Mouse (Mus musculus) liver, embryonic 16.5 days (tissue): ENCODE data around the gene Hist1h3e. TPM values are rescaled to one million over a fixed set of nuclear protein-coding genes. Genes with fewer than 3 reads are reported as not detected.
A peak's percentile ranks its signal among the peaks of the same experiment; 100 is the strongest.

Source experiments
- ATAC-seq: fragments of 200-750 bp; cut with Nextera tagmentation; 2 replicates; pipeline ENCODE4 v1.8.0; 2017; ENCODE audit warnings: low read depth, mild to moderate bottlenecking, moderate number of reproducible peaks, moderate library complexity
- H3K27ac ChIP-seq: fragments of 300-500 bp; sonication (generic); 2 replicates; pipeline ENCODE4 v1.5.1; 2014; ENCODE audit warnings: mild to moderate bottlenecking, low read length
- H3K27me3 ChIP-seq: fragments of 300-500 bp; sonication (generic); 2 replicates; pipeline ENCODE4 v1.6.1; 2014; ENCODE audit warnings: low read depth, low read length, mixed read lengths; ENCODE audit not compliant: control insufficient read depth, insufficient read depth
- H3K36me3 ChIP-seq: fragments of 300-500 bp; sonication (generic); 2 replicates; pipeline ENCODE4 v1.6.1; 2014; ENCODE audit warnings: mild to moderate bottlenecking; ENCODE audit not compliant: control insufficient read depth, insufficient read depth
- H3K4me1 ChIP-seq: fragments of 300-500 bp; sonication (generic); 2 replicates; pipeline ENCODE4 v1.6.1; 2014; ENCODE audit warnings: low read depth, low read length, mixed read lengths; ENCODE audit not compliant: control insufficient read depth
- H3K4me2 ChIP-seq: fragments of 300-500 bp; sonication (generic); 2 replicates; pipeline ENCODE4 v1.6.1; 2014; ENCODE audit warnings: low read depth, low read length, mixed read lengths
- H3K4me3 ChIP-seq: fragments of 300-500 bp; sonication (generic); 2 replicates; pipeline ENCODE4 v1.5.1; 2014; ENCODE audit warnings: low read depth, mild to moderate bottlenecking, low read length
- H3K9ac ChIP-seq: fragments of 300-500 bp; sonication (generic); 2 replicates; pipeline ENCODE4 v1.6.1; 2014; ENCODE audit warnings: low read depth, low read length
- H3K9me3 ChIP-seq: fragments of 300-500 bp; sonication (generic); replicated peaks from 2 replicates; pipeline ENCODE4 v1.6.1; 2016; ENCODE audit warnings: low read length; ENCODE audit not compliant: control insufficient read depth
- WGBS: fragments of 180-500 bp; shearing (Covaris S2); extraction: QIAGEN DNeasy Blood & Tissue Kit; methylation state at CpG from one replicate; pipeline ENCODE4 v1.1.7; 2014; ENCODE audit not compliant: insufficient replicate concordance; 5-methylcytosine and 5-hydroxymethylcytosine counted together
- polyA plus RNA-seq: library from polyadenylated mRNA; unstranded; fragments of >200 nt; fragmentation: Nextera tagmentation; extraction: Ambion mirVana; gene quantifications from 2 replicates; pipeline ENCODE4 v1.2.1, GENCODE M21; 2015

Hist1h3e gene
- polyA plus RNA-seq, 1 experiment from 2014 or later, result 4.2 TPM

- Histone ChIP-seq H3K4me1 (peaks cover 20% of the 10 kb centered on the region), H3K27ac (peak overlapping the region; percentile 96), H3K27me3 (no peaks in the 10 kb centered on the region), H3K9me3 (no peaks in the 10 kb centered on the region), H3K4me3 (peak overlapping the region; percentile 65), H3K36me3 (no peaks in the 10 kb centered on the region), H3K9ac (peak overlapping the region; percentile 78), H3K4me2 (peak overlapping the region; percentile 64)
- WGBS, result 0% methylated on average over 20 of the region's 20 CpGs
- no peak for ATAC-seq
Observed at GRCm38 (mm10) chr13:23530181-23530900, 31.8 kb downstream of the Hist1h3e start.

GRCm38 (mm10) chr13:23529480-23530165, 32.5 kb downstream of the Hist1h3e start:
- Histone ChIP-seq H3K9ac (peak overlapping the region; percentile 78), H3K9me3 (no peaks in the 10 kb centered on the region), H3K27ac (peak overlapping the region; percentile 96), H3K27me3 (no peaks in the 10 kb centered on the region), H3K36me3 (no peaks in the 10 kb centered on the region), H3K4me2 (peak overlapping the region; percentile 64), H3K4me1 (peaks cover 23% of the 10 kb centered on the region), H3K4me3 (peak overlapping the region; percentile 65)
- WGBS, result 18% methylated on average over 2 of the region's 2 CpGs
- no peak for ATAC-seq

GRCm38 (mm10) chr13:23529005-23529404, 33.2 kb downstream of the Hist1h3e start:
- Histone ChIP-seq H3K9me3 (no peaks in the 10 kb centered on the region), H3K27me3 (no peaks in the 10 kb centered on the region), H3K27ac (no peak overlapping the region), H3K9ac (no peak overlapping the region), H3K4me1 (peaks cover 25% of the 10 kb centered on the region), H3K4me3 (no peak overlapping the region), H3K36me3 (no peaks in the 10 kb centered on the region), H3K4me2 (no peak overlapping the region)
- ATAC-seq, result no peak
- WGBS, result 79% methylated on average over 5 of the region's 5 CpGs

- no peaks in the 10 kb centered on the region for H3K36me3 ChIP-seq
- no peaks in the 10 kb centered on the region for H3K27me3 ChIP-seq
- no peak for ATAC-seq
- no peak overlapping the region for H3K27ac ChIP-seq
- peak overlapping the region; percentile 55 for H3K4me3 ChIP-seq
- peak overlapping the region; percentile 47; the same call in 1 of the 2 replicates for H3K9ac ChIP-seq
- under 1% methylated on average over 17 of the region's 17 CpGs for WGBS
- H3K4me1 ChIP-seq, result peaks cover 16% of the 10 kb centered on the region
- H3K9me3 ChIP-seq, result no peaks in the 10 kb centered on the region
- H3K4me2 ChIP-seq, result peak overlapping the region; percentile 68
Observed at GRCm38 (mm10) chr13:23526312-23526711, 35.9 kb downstream of the Hist1h3e start.

GRCm38 (mm10) chr13:23525901-23526300, 36.3 kb downstream of the Hist1h3e start:
- 1% methylated on average over 10 of the region's 10 CpGs for WGBS
- H3K4me1 ChIP-seq, result peaks cover 16% of the 10 kb centered on the region
- peak overlapping the region; percentile 56 for H3K4me2 ChIP-seq
- no peaks in the 10 kb centered on the region for H3K27me3 ChIP-seq
- H3K9ac ChIP-seq, result 0 out of 2 replicates have a peak overlapping the region, but pooled peaks have one; percentile 9
- ATAC-seq, result no peak
- H3K27ac ChIP-seq, result no peak overlapping the region; the same call in 1 of the 2 replicates
- no peaks in the 10 kb centered on the region for H3K36me3 ChIP-seq
- no peaks in the 10 kb centered on the region for H3K9me3 ChIP-seq
- H3K4me3 ChIP-seq, result peak overlapping the region; percentile 40

GRCm38 (mm10) chr13:23524654-23525053, 37.5 kb downstream of the Hist1h3e start:
- no peak overlapping the region; the same call in 1 of the 2 replicates for H3K9ac ChIP-seq
- H3K9me3 ChIP-seq, result no peaks in the 10 kb centered on the region
- no peak overlapping the region for H3K4me2 ChIP-seq
- no peak overlapping the region for H3K27ac ChIP-seq
- peaks cover 23% of the 10 kb centered on the region for H3K4me1 ChIP-seq
- no peak overlapping the region for H3K4me3 ChIP-seq
- H3K27me3 ChIP-seq, result no peaks in the 10 kb centered on the region
- 10% methylated on average over 5 of the region's 5 CpGs for WGBS
- no peaks in the 10 kb centered on the region for H3K36me3 ChIP-seq
- ATAC-seq, result 0 out of 2 replicates have a peak, but pooled peaks have one; percentile 15

GRCm38 (mm10) chr13:23523976-23524375, 38.2 kb downstream of the Hist1h3e start:
- peaks cover 23% of the 10 kb centered on the region for H3K4me1 ChIP-seq
- H3K9ac ChIP-seq, result no peak overlapping the region
- ATAC-seq, result no peak
- no peaks in the 10 kb centered on the region for H3K27me3 ChIP-seq
- 37% methylated on average over 5 of the region's 5 CpGs for WGBS
- H3K36me3 ChIP-seq, result no peaks in the 10 kb centered on the region
- H3K4me2 ChIP-seq, result no peak overlapping the region
- no peak overlapping the region for H3K27ac ChIP-seq
- H3K9me3 ChIP-seq, result no peaks in the 10 kb centered on the region
- H3K4me3 ChIP-seq, result no peak overlapping the region

GRCm38 (mm10) chr13:23521703-23522102, 40.5 kb downstream of the Hist1h3e start:
- peak; percentile 44 for ATAC-seq
- Histone ChIP-seq H3K27ac (no peak overlapping the region), H3K9ac (no peak overlapping the region; the same call in 1 of the 2 replicates), H3K9me3 (no peaks in the 10 kb centered on the region), H3K4me2 (peak overlapping the region; percentile 53), H3K36me3 (no peaks in the 10 kb centered on the region), H3K4me1 (peaks cover 25% of the 10 kb centered on the region), H3K27me3 (no peaks in the 10 kb centered on the region), H3K4me3 (peak overlapping the region; percentile 22; the same call in 1 of the 2 replicates)
- WGBS, result under 1% methylated on average over 14 of the region's 14 CpGs

GRCm38 (mm10) chr13:23519416-23519815, 42.8 kb downstream of the Hist1h3e start:
- H3K4me1 ChIP-seq, result peaks cover 17% of the 10 kb centered on the region
- under 1% methylated on average over 10 of the region's 10 CpGs for WGBS
- ATAC-seq, result peak; percentile 45
- no peaks in the 10 kb centered on the region for H3K27me3 ChIP-seq
- peak overlapping the region; percentile 6; the same call in 1 of the 2 replicates for H3K9ac ChIP-seq
- no peaks in the 10 kb centered on the region for H3K36me3 ChIP-seq
- H3K4me3 ChIP-seq, result peak overlapping the region; percentile 50
- H3K9me3 ChIP-seq, result no peaks in the 10 kb centered on the region
- H3K27ac ChIP-seq, result peak overlapping the region; percentile 77
- H3K4me2 ChIP-seq, result peak overlapping the region; percentile 71
